Mouse (Mus musculus) layer of hippocampus, postnatal 25 days (tissue): ENCODE data around the gene Rbm8a2. TPM values are rescaled to one million over a fixed set of nuclear protein-coding genes. Genes with fewer than 3 reads are reported as not detected.
A peak's percentile ranks its signal among the peaks of the same experiment; 100 is the strongest.
"Not testable (repeated sequence)": the region's sequence is repeated elsewhere in the genome, so short reads cannot be mapped to it uniquely, and the experiment has no call there.

Experiments
- DNase-seq, 2 experiments: peaks; one replicate each; pipeline ENCODE4 v3.0.0; 2022; ENCODE audit warnings: mixed read lengths in 2 of 2, low spot score in 1 of 2; ENCODE audit errors: extremely low spot score in 1 of 2
- total RNA-seq, 2 experiments: library from RNA; stranded (reverse); gene quantifications; 2 replicates each; pipeline ENCODE4 v1.2.3; 2021

Rbm8a2 gene
- not detected for total RNA-seq

- not testable (repeated sequence) for DNase-seq
These were observed at the start of gene Rbm8a2 for GRCm38 (mm10) chr1:175979014-175979413. Gene Rbm8a2, minus strand, starts transcription at chr1:175979114.

- no peak for DNase-seq
These were observed 49.5 kb upstream of the Rbm8a2 start for GRCm38 (mm10) chr1:176028397-176028796.

- no peak for DNase-seq
These were observed 45.6 kb upstream of the Rbm8a2 start for GRCm38 (mm10) chr1:176024501-176024900.

GRCm38 (mm10) chr1:176018523-176018922 is 39.6 kb upstream of the Rbm8a2 start:
- no peak for DNase-seq

GRCm38 (mm10) chr1:176016076-176016475 is 37.2 kb upstream of the Rbm8a2 start:
- no peak for DNase-seq

- no peak for DNase-seq
These were observed 34.8 kb upstream of the Rbm8a2 start for GRCm38 (mm10) chr1:176013497-176014268.

GRCm38 (mm10) chr1:176011535-176011934 is 32.6 kb upstream of the Rbm8a2 start:
- DNase-seq: no peak

GRCm38 (mm10) chr1:176011072-176011471 is 32.2 kb upstream of the Rbm8a2 start:
- no peak for DNase-seq

- no peak for DNase-seq
These were observed 29.5 kb upstream of the Rbm8a2 start for GRCm38 (mm10) chr1:176008411-176008810.

- no peak for DNase-seq
These were observed 21.7 kb upstream of the Rbm8a2 start for GRCm38 (mm10) chr1:176000599-176000998.

- DNase-seq: no peak
These were observed 18.2 kb upstream of the Rbm8a2 start for GRCm38 (mm10) chr1:175997076-175997651.

- no peak for DNase-seq
These were observed 10.0 kb upstream of the Rbm8a2 start for GRCm38 (mm10) chr1:175988912-175989311.

GRCm38 (mm10) chr1:175988448-175988847 is 9.5 kb upstream of the Rbm8a2 start:
- no peak for DNase-seq

- DNase-seq: no peak
These were observed 8.2 kb downstream of the Rbm8a2 start for GRCm38 (mm10) chr1:175970710-175971109.

- peak in 1 of 2 experiments; percentile 7 for DNase-seq
These were observed 11.7 kb downstream of the Rbm8a2 start for GRCm38 (mm10) chr1:175967004-175967745.

GRCm38 (mm10) chr1:175961786-175962185 is 17.1 kb downstream of the Rbm8a2 start:
- no peak for DNase-seq

- DNase-seq: no peak
These were observed 28.1 kb downstream of the Rbm8a2 start for GRCm38 (mm10) chr1:175950851-175951250.

GRCm38 (mm10) chr1:175950421-175950820 is 28.5 kb downstream of the Rbm8a2 start:
- DNase-seq: no peak

GRCm38 (mm10) chr1:175946718-175947315 is 32.1 kb downstream of the Rbm8a2 start:
- DNase-seq: no peak

- no peak for DNase-seq
These were observed 35.7 kb downstream of the Rbm8a2 start for GRCm38 (mm10) chr1:175943168-175943567.

- DNase-seq: no peak
These were observed 40.2 kb downstream of the Rbm8a2 start for GRCm38 (mm10) chr1:175938731-175939130.
